ENCODE assay signal across 9 mouse cellular contexts in genomic region chr8:124171557-124172528, GRCm38 (mm10). TPM values are rescaled to one million over a fixed set of nuclear protein-coding genes. Genes with fewer than 3 reads are reported as not detected.
DNase-seq lines count a peak whose midpoint lies in the region; ATAC-seq and TF ChIP-seq lines count a peak whose summit lies in the region.
"Had no signal": no experiment of that assay in that cellular context is flagged by ENCODE, and none has a peak within 500 bp of the region (broad histone marks: within the 10 kb centered on the region; RNA-seq: fewer than 3 reads in every experiment).

No protein-coding gene starts in this region.

- no peaks in the 10 kb centered on the region for H3K9me3 ChIP-seq in forebrain, embryonic 13.5 days (replicated peaks)
- no peaks in the 10 kb centered on the region for H3K9me3 ChIP-seq in forebrain, embryonic 12.5 days
- no peaks in the 10 kb centered on the region for H3K9me3 ChIP-seq in midbrain, postnatal 0 days (ENCODE audit: low read length)

- peak; percentile 29 to 36 for DNase-seq in left cerebral cortex, postnatal 36 days (ENCODE audit: low spot score in 2 of 2)
- DNase-seq in left cerebral cortex, adult 11 months (ENCODE audit: low spot score), result no peak
- DNase-seq in midbrain, postnatal 0 days (ENCODE audit: low spot score), result peak; percentile 72
- no peak for DNase-seq in liver
- no peak for DNase-seq in testis, postnatal 10 days (ENCODE audit: low spot score)
- DNase-seq: adrenal gland, adult 8-10 months had no signal

- peaks cover 53% of the 10 kb centered on the region for H3K4me1 ChIP-seq in forebrain, embryonic 13.5 days
- peaks cover 21% of the 10 kb centered on the region; the same call in 1 of the 2 replicates for H3K4me1 ChIP-seq in forebrain, embryonic 12.5 days
- H3K4me1 ChIP-seq in midbrain, postnatal 0 days (ENCODE audit: insufficient read depth, low read length), result peaks cover 12% of the 10 kb centered on the region; the same call in 1 of the 2 replicates

- ATAC-seq in forebrain, embryonic 13.5 days, result peak; percentile 48; the same call in 1 of the 2 replicates
- ATAC-seq in forebrain, embryonic 12.5 days (ENCODE audit: low FRiP score), result no peak
- ATAC-seq in common myeloid progenitor, adult 5-6 weeks (replicated peaks; ENCODE audit: low read depth, poor library complexity, severe bottlenecking), result peak; percentile 29; the same call in 1 of the 2 replicates
- ATAC-seq in midbrain, postnatal 0 days (ENCODE audit: low FRiP score), result no peak

- no peak overlapping the region for H3K4me2 ChIP-seq in forebrain, embryonic 13.5 days
- H3K4me2 ChIP-seq in forebrain, embryonic 12.5 days, result no peak overlapping the region
- H3K4me2 ChIP-seq in midbrain, postnatal 0 days (ENCODE audit: low read depth, low read length, poor library complexity, severe bottlenecking), result no peak overlapping the region

- TF ChIP-seq CTCF in midbrain, postnatal 0 days (IDR thresholded peaks at IDR 0.05), result no peak

- no peaks in the 10 kb centered on the region for H3K36me3 ChIP-seq in forebrain, embryonic 13.5 days (ENCODE audit: poor library complexity, severe bottlenecking)
- no peaks in the 10 kb centered on the region for H3K36me3 ChIP-seq in forebrain, embryonic 12.5 days (replicated peaks)
- no peaks in the 10 kb centered on the region for H3K36me3 ChIP-seq in midbrain, postnatal 0 days (ENCODE audit: insufficient read depth, low read length)

- no peak overlapping the region for H3K4me3 ChIP-seq in forebrain, embryonic 13.5 days
- H3K4me3 ChIP-seq in forebrain, embryonic 12.5 days (replicated peaks), result no peak overlapping the region
- no peak overlapping the region for H3K4me3 ChIP-seq in midbrain, postnatal 0 days (ENCODE audit: low read depth, low read length)

- peak overlapping the region; percentile 31; the same call in 1 of the 2 replicates for H3K27ac ChIP-seq in forebrain, embryonic 13.5 days
- no peak overlapping the region for H3K27ac ChIP-seq in forebrain, embryonic 12.5 days
- no peak overlapping the region; the same call in 1 of the 2 replicates for H3K27ac ChIP-seq in midbrain, postnatal 0 days (ENCODE audit: low read depth, low read length)

- no peaks in the 10 kb centered on the region for H3K27me3 ChIP-seq in forebrain, embryonic 13.5 days
- H3K27me3 ChIP-seq in forebrain, embryonic 12.5 days, result 0 out of 2 replicates have a peak, but pooled peaks cover 5% of the 10 kb centered on the region
- no peaks in the 10 kb centered on the region for H3K27me3 ChIP-seq in midbrain, postnatal 0 days (ENCODE audit: insufficient read depth, low read length)

- intact Hi-C loops in left cerebral cortex, postnatal 36 days (cut with DNase I), result no loop called here

- WGBS in forebrain, embryonic 13.5 days, result 61% methylated on average over 17 of the region's 17 CpGs
- WGBS in forebrain, embryonic 12.5 days, result 70% methylated on average over 17 of the region's 17 CpGs
- WGBS in midbrain, postnatal 0 days, result 42% methylated on average over 17 of the region's 17 CpGs

- no peak overlapping the region for H3K9ac ChIP-seq in forebrain, embryonic 13.5 days
- no peak overlapping the region for H3K9ac ChIP-seq in forebrain, embryonic 12.5 days
- H3K9ac ChIP-seq in midbrain, postnatal 0 days (replicated peaks; ENCODE audit: low read length, poor library complexity, severe bottlenecking), result no peak overlapping the region

RNA-seq across cellular contexts. Expression of gene Galnt2, which starts 59.3 kb away (rescaled TPM):
- 31.1 and 38.6 TPM in 2 replicates for polyA plus RNA-seq in forebrain, embryonic 13.5 days (2015; fragmentation: Nextera tagmentation; extraction: Ambion mirVana)
- 62.5 and 71.8 TPM in 2 replicates for polyA plus RNA-seq in forebrain, embryonic 12.5 days (2016; fragmentation: Nextera tagmentation; extraction: Ambion mirVana)
- 10 to 100 TPM; 45.4 to 49.7 TPM for total RNA-seq in left cerebral cortex, postnatal 36 days (2021)
- 10.1 and 31.0 TPM in 2 replicates for total RNA-seq in common myeloid progenitor, adult 5-6 weeks (2017)
- 51.3 and 80.9 TPM in 2 replicates for total RNA-seq in midbrain, postnatal 0 days (2014; rRNA removed)
- polyA plus RNA-seq in midbrain, postnatal 0 days (2015; fragmentation: Nextera tagmentation; extraction: Ambion mirVana), result 65.4 and 66.4 TPM in 2 replicates

Comparison
In these comparisons a context has a peak if more than half of its experiments do, and no peak if none do; other contexts are left out.
1. ATAC-seq: peak in forebrain, embryonic 13.5 days (single experiment) and common myeloid progenitor, adult 5-6 weeks (single experiment); none in forebrain, embryonic 12.5 days (single experiment) and midbrain, postnatal 0 days (single experiment).
2. DNase-seq: peak in left cerebral cortex, postnatal 36 days (2 of 2) and midbrain, postnatal 0 days (single experiment); none in left cerebral cortex, adult 11 months (single experiment), liver (single experiment) and testis, postnatal 10 days (single experiment).